Mouse (Mus musculus): ENCODE results near the gene Nos1ap.

- TF ChIP-seq CTCF (IDR thresholded peaks at IDR 0.05; ENCODE audit: extremely low read depth, insufficient read depth, low read length) (no peak), POLR2A (IDR thresholded peaks at IDR 0.05; ENCODE audit: extremely low read depth, insufficient read depth, low read length) (no peak)
Observed at GRCm38 (mm10) chr1:170430660-170431059, 159.0 kb downstream of the Nos1ap start.
